Mouse (Mus musculus): Measurements from ENCODE around the gene Ppp1r3d.

GRCm38 (mm10) chr2:178412598-178412997 lies 1.7 kb downstream of the Ppp1r3d start:
- no peak for TF ChIP-seq CTCF (IDR thresholded peaks at IDR 0.05; ENCODE audit: low read depth)
- TF ChIP-seq EP300 (IDR thresholded peaks at IDR 0.05; ENCODE audit: low read depth), result peak; percentile 19; the same call in 1 of the 2 replicates
